In genomic region chr2:120960261-120960660, GRCm38 (mm10) we compare ENCODE assay signal across 22 mouse cellular contexts. TPM values are rescaled to one million over a fixed set of nuclear protein-coding genes. Genes with fewer than 3 reads are reported as not detected.
DNase-seq lines count a peak whose midpoint lies in the region; ATAC-seq and TF ChIP-seq lines count a peak whose summit lies in the region.
"Had no signal": no experiment of that assay in that cellular context is flagged by ENCODE, and none has a peak within 500 bp of the region (broad histone marks: within the 10 kb centered on the region; RNA-seq: fewer than 3 reads in every experiment).

No protein-coding gene starts in this region.

- no peak for TF ChIP-seq CTCF in lung, postnatal 0 days (IDR thresholded peaks at IDR 0.05)
- TF ChIP-seq CTCF in stomach, postnatal 0 days (IDR thresholded peaks at IDR 0.05; ENCODE audit: low read depth): no peak

- H3K27me3 ChIP-seq in lung, embryonic 15.5 days: no peaks in the 10 kb centered on the region
- H3K27me3 ChIP-seq in lung, embryonic 16.5 days (ENCODE audit: control insufficient read depth, insufficient read depth, low read depth, low read length): no peaks in the 10 kb centered on the region
- no peaks in the 10 kb centered on the region for H3K27me3 ChIP-seq in lung, postnatal 0 days (replicated peaks; ENCODE audit: insufficient read depth, low read length)
- H3K27me3 ChIP-seq in stomach, embryonic 16.5 days (ENCODE audit: control insufficient read depth, insufficient read depth, low read length): no peaks in the 10 kb centered on the region
- H3K27me3 ChIP-seq in stomach, postnatal 0 days (ENCODE audit: control insufficient read depth, insufficient read depth, low read length): no peaks in the 10 kb centered on the region
- H3K27me3 ChIP-seq: CH12.LX, Patski had no signal

- H3K36me3 ChIP-seq in lung, embryonic 15.5 days: 0 out of 2 replicates have a peak, but pooled peaks cover under 1% of the 10 kb centered on the region
- no peaks in the 10 kb centered on the region for H3K36me3 ChIP-seq in lung, embryonic 16.5 days (ENCODE audit: control insufficient read depth, insufficient read depth, low read length)
- no peaks in the 10 kb centered on the region for H3K36me3 ChIP-seq in lung, postnatal 0 days (ENCODE audit: insufficient read depth, low read length)
- no peaks in the 10 kb centered on the region for H3K36me3 ChIP-seq in stomach, embryonic 16.5 days (ENCODE audit: control insufficient read depth, insufficient read depth, low read length)
- H3K36me3 ChIP-seq in stomach, postnatal 0 days (ENCODE audit: control insufficient read depth, insufficient read depth, low read length): no peaks in the 10 kb centered on the region; the same call in 1 of the 2 replicates

- H3K4me3 ChIP-seq in lung, embryonic 15.5 days: no peak overlapping the region
- H3K4me3 ChIP-seq in lung, embryonic 16.5 days (ENCODE audit: low read length): no peak overlapping the region
- no peak overlapping the region for H3K4me3 ChIP-seq in lung, postnatal 0 days (ENCODE audit: low read depth, low read length)
- H3K4me3 ChIP-seq in stomach, embryonic 16.5 days (replicated peaks; ENCODE audit: low read length): no peak overlapping the region
- no peak overlapping the region for H3K4me3 ChIP-seq in stomach, postnatal 0 days (ENCODE audit: low read depth, low read length)

- ATAC-seq in lung, embryonic 15.5 days (ENCODE audit: borderline replicate concordance, extremely low read depth, low FRiP score, low TSS enrichment): peak; percentile 62
- ATAC-seq in lung, embryonic 16.5 days (ENCODE audit: low read depth): peak; percentile 76; the same call in 1 of the 2 replicates
- ATAC-seq in lung, postnatal 0 days: peak; percentile 38; the same call in 1 of the 2 replicates
- ATAC-seq in stomach, embryonic 16.5 days (ENCODE audit: insufficient read depth, low FRiP score): no peak
- no peak for ATAC-seq in stomach, postnatal 0 days (ENCODE audit: low FRiP score, low TSS enrichment)
- ATAC-seq: activated CD4-positive, CD25-positive, alpha-beta regulatory T cell, adult 4 months; CD4-positive, CD25-positive, alpha-beta regulatory T cell, adult 4 months; Patski had no signal

- no peak overlapping the region for H3K9ac ChIP-seq in lung, embryonic 15.5 days
- H3K9ac ChIP-seq in lung, embryonic 16.5 days (ENCODE audit: low read length): no peak overlapping the region
- no peak overlapping the region for H3K9ac ChIP-seq in lung, postnatal 0 days (replicated peaks; ENCODE audit: low read depth)
- no peak overlapping the region for H3K9ac ChIP-seq in stomach, embryonic 16.5 days (ENCODE audit: low read length)
- H3K9ac ChIP-seq in stomach, postnatal 0 days (ENCODE audit: low read length): no peak overlapping the region

- DNase-seq in lung, adult 18-20 months: no peak
- DNase-seq in lung, postnatal 14 days: no peak
- peak; percentile 19 for DNase-seq in lung, postnatal 0 days (ENCODE audit: low spot score)
- DNase-seq in lung, postnatal 36 days: no peak
- no peak for DNase-seq in stomach, postnatal 0 days (ENCODE audit: low spot score)
- DNase-seq: adrenal gland, adult 2 months; adrenal gland, adult 8-10 months; adrenal gland, postnatal 10 days; adrenal gland, postnatal 14 days; adrenal gland, postnatal 25 days; adrenal gland, postnatal 36 days; B cell, adult 2 months; cerebellum, adult 11 months; cerebellum, adult 11-12 months had no signal

- WGBS in lung, embryonic 15.5 days: 48% methylated on average over 1 of the region's 1 CpGs
- WGBS in lung, embryonic 16.5 days: 37% methylated on average over 1 of the region's 1 CpGs
- WGBS in lung, postnatal 0 days: 38% methylated on average over 1 of the region's 1 CpGs
- 59% methylated on average over 1 of the region's 1 CpGs for WGBS in stomach, embryonic 16.5 days
- WGBS in stomach, postnatal 0 days: 39% methylated on average over 1 of the region's 1 CpGs

- peaks cover 23% of the 10 kb centered on the region; the same call in 1 of the 2 replicates for H3K4me1 ChIP-seq in lung, embryonic 15.5 days
- H3K4me1 ChIP-seq in lung, embryonic 16.5 days (replicated peaks; ENCODE audit: control insufficient read depth, insufficient read depth, low read length): peaks cover 10% of the 10 kb centered on the region
- H3K4me1 ChIP-seq in lung, postnatal 0 days (ENCODE audit: insufficient read depth, low read depth, low read length): no peaks in the 10 kb centered on the region; the same call in 1 of the 2 replicates
- H3K4me1 ChIP-seq in stomach, embryonic 16.5 days (ENCODE audit: control insufficient read depth, insufficient read depth, low read length): no peaks in the 10 kb centered on the region; the same call in 1 of the 2 replicates
- no peaks in the 10 kb centered on the region for H3K4me1 ChIP-seq in stomach, postnatal 0 days (replicated peaks; ENCODE audit: control insufficient read depth, insufficient read depth)

- no peaks in the 10 kb centered on the region for H3K9me3 ChIP-seq in lung, embryonic 15.5 days
- no peaks in the 10 kb centered on the region for H3K9me3 ChIP-seq in lung, embryonic 16.5 days (ENCODE audit: control insufficient read depth, low read length)
- no peaks in the 10 kb centered on the region for H3K9me3 ChIP-seq in lung, postnatal 0 days (ENCODE audit: low read length)
- H3K9me3 ChIP-seq in stomach, embryonic 16.5 days (replicated peaks; ENCODE audit: control insufficient read depth, low read length): no peaks in the 10 kb centered on the region
- no peaks in the 10 kb centered on the region for H3K9me3 ChIP-seq in stomach, postnatal 0 days (ENCODE audit: control insufficient read depth, low read length)
- H3K9me3 ChIP-seq: G1E had no signal

- H3K4me2 ChIP-seq in lung, embryonic 15.5 days: no peak overlapping the region
- peak overlapping the region; percentile 20; the same call in 1 of the 2 replicates for H3K4me2 ChIP-seq in lung, embryonic 16.5 days (ENCODE audit: low read depth, low read length)
- H3K4me2 ChIP-seq in lung, postnatal 0 days (replicated peaks; ENCODE audit: low read depth, low read length): no peak overlapping the region
- H3K4me2 ChIP-seq in stomach, embryonic 16.5 days (ENCODE audit: low read depth, low read length): no peak overlapping the region
- no peak overlapping the region for H3K4me2 ChIP-seq in stomach, postnatal 0 days (replicated peaks; ENCODE audit: low read depth)

- peak overlapping the region; percentile 65 for H3K27ac ChIP-seq in lung, embryonic 15.5 days
- H3K27ac ChIP-seq in lung, embryonic 16.5 days (ENCODE audit: low read length): peak overlapping the region; percentile 71
- peak overlapping the region; percentile 68 for H3K27ac ChIP-seq in lung, postnatal 0 days (ENCODE audit: low read length)
- peak overlapping the region; percentile 8; the same call in 1 of the 2 replicates for H3K27ac ChIP-seq in stomach, embryonic 16.5 days (ENCODE audit: low read length)
- no peak overlapping the region for H3K27ac ChIP-seq in stomach, postnatal 0 days (replicated peaks)

- TF ChIP-seq EP300 in lung, postnatal 0 days (IDR thresholded peaks at IDR 0.05): no peak
- TF ChIP-seq EP300 in stomach, postnatal 0 days (optimal IDR thresholded peaks at IDR 0.05): no peak

RNA-seq across cellular contexts. Expression of gene Ubr1, which starts 10.3 kb away (rescaled TPM):
- polyA plus RNA-seq in lung, embryonic 15.5 days (2015; fragmentation: Nextera tagmentation; extraction: Ambion mirVana): 25.8 and 29.4 TPM in 2 replicates
- polyA plus RNA-seq in lung, embryonic 16.5 days (2015; fragmentation: Nextera tagmentation; extraction: Ambion mirVana): 33.5 and 33.7 TPM in 2 replicates
- 25.1 and 29.9 TPM in 2 replicates for polyA plus RNA-seq in lung, postnatal 0 days (2015; fragmentation: Nextera tagmentation; extraction: Ambion mirVana)
- 21.3 and 21.5 TPM in 2 replicates for polyA plus RNA-seq in stomach, embryonic 16.5 days (2015; fragmentation: Nextera tagmentation; extraction: Ambion mirVana)
- polyA plus RNA-seq in stomach, postnatal 0 days (2015; fragmentation: Nextera tagmentation; extraction: Ambion mirVana): 8.5 and 8.9 TPM in 2 replicates

RNA-seq across cellular contexts. Expression of gene Tmem62, which starts 16.6 kb away (rescaled TPM):
- polyA plus RNA-seq in lung, embryonic 15.5 days (2015; fragmentation: Nextera tagmentation; extraction: Ambion mirVana): 3.7 and 5.3 TPM in 2 replicates
- 4.6 and 5.6 TPM in 2 replicates for polyA plus RNA-seq in lung, embryonic 16.5 days (2015; fragmentation: Nextera tagmentation; extraction: Ambion mirVana)
- 13.2 and 13.5 TPM in 2 replicates for polyA plus RNA-seq in lung, postnatal 0 days (2015; fragmentation: Nextera tagmentation; extraction: Ambion mirVana)
- 4.7 and 4.8 TPM in 2 replicates for polyA plus RNA-seq in stomach, embryonic 16.5 days (2015; fragmentation: Nextera tagmentation; extraction: Ambion mirVana)
- 9.9 and 10.7 TPM in 2 replicates for polyA plus RNA-seq in stomach, postnatal 0 days (2015; fragmentation: Nextera tagmentation; extraction: Ambion mirVana)

RNA-seq across cellular contexts. Expression of gene Ccndbp1, which starts 47.9 kb away (rescaled TPM):
- polyA plus RNA-seq in lung, embryonic 15.5 days (2015; fragmentation: Nextera tagmentation; extraction: Ambion mirVana): 38.4 and 39.2 TPM in 2 replicates
- 45.3 and 49.4 TPM in 2 replicates for polyA plus RNA-seq in lung, embryonic 16.5 days (2015; fragmentation: Nextera tagmentation; extraction: Ambion mirVana)
- 55.6 and 56.8 TPM in 2 replicates for polyA plus RNA-seq in lung, postnatal 0 days (2015; fragmentation: Nextera tagmentation; extraction: Ambion mirVana)
- polyA plus RNA-seq in stomach, embryonic 16.5 days (2015; fragmentation: Nextera tagmentation; extraction: Ambion mirVana): 37.1 and 39.1 TPM in 2 replicates
- polyA plus RNA-seq in stomach, postnatal 0 days (2015; fragmentation: Nextera tagmentation; extraction: Ambion mirVana): 31.1 and 33.6 TPM in 2 replicates

Comparison
In these comparisons a context has a peak if more than half of its experiments do, and no peak if none do; other contexts are left out.
1. ATAC-seq: peak in lung, embryonic 15.5 days (single experiment), lung, embryonic 16.5 days (single experiment) and lung, postnatal 0 days (single experiment); none in stomach, embryonic 16.5 days (single experiment) and stomach, postnatal 0 days (single experiment).